Mouse (Mus musculus) lung, postnatal 0 days (tissue): Measurements from ENCODE around the gene Bckdha.

Experiments used
- CTCF ChIP-seq: IDR thresholded peaks from 2 replicates; pipeline ENCODE4 v1.5.1; 2016; ENCODE audit warnings: antibody characterized with exemption, mild to moderate bottlenecking
- EP300 ChIP-seq: IDR thresholded peaks from 2 replicates; pipeline ENCODE4 v1.6.1; 2016; ENCODE audit warnings: antibody characterized with exemption, mild to moderate bottlenecking, control low read depth

DNA sequence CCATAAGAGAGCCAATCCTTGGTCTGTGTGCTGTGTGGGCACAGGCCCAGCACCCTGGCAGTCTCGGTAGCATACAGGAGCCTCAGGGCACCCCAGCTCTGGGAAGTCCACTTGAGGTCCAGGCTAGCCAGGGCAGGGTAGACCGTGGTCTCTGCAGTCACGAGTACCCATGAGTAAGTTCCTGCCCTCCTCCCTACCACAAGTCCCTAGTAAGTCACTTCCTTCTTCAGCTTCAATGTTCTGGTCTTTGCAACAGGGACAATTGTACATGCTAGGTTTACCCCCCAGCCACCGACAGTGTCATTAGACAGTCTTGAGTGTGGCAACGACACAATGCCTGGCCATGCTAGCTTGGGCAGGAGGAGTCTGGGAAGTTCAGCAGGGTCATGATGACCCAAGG is 26.1 kb downstream of the Bckdha start:
- TF ChIP-seq CTCF (no peak), EP300 (no peak)
